Mouse (Mus musculus) ovary, postnatal 36 days (tissue): ENCODE results near the gene Fuom.

Experiments
- DNase-seq: peaks from one replicate; pipeline ENCODE4 v3.0.0; 2022; ENCODE audit warnings: low spot score, mixed read lengths

Fuom gene

GRCm38 (mm10) chr7:140057413-140058407 is 44.5 kb downstream of the Fuom start:
- peak; percentile 51 for DNase-seq

GRCm38 (mm10) chr7:140054124-140054523 is 48.1 kb downstream of the Fuom start:
- no peak for DNase-seq

- DNase-seq, result peak; percentile 41
Measured at GRCm38 (mm10) chr7:140049115-140049689, 53.0 kb downstream of the Fuom start.

GRCm38 (mm10) chr7:140048361-140049114 is 53.7 kb downstream of the Fuom start, which contains the start of gene Msx3:
Msx3 (minus strand) TSS chr7:140049089.
- DNase-seq, result no peak

GRCm38 (mm10) chr7:140047811-140048311 is 54.4 kb downstream of the Fuom start:
- DNase-seq, result no peak
